Mouse (Mus musculus) WW6 (cell line): ENCODE data around the gene Trappc3.

Experiments used
- DNase-seq: peaks from one replicate; pipeline ENCODE4 v3.0.0-alpha.2; 2013; ENCODE audit warnings: low read depth, low spot score

The Trappc3 gene

DNA sequence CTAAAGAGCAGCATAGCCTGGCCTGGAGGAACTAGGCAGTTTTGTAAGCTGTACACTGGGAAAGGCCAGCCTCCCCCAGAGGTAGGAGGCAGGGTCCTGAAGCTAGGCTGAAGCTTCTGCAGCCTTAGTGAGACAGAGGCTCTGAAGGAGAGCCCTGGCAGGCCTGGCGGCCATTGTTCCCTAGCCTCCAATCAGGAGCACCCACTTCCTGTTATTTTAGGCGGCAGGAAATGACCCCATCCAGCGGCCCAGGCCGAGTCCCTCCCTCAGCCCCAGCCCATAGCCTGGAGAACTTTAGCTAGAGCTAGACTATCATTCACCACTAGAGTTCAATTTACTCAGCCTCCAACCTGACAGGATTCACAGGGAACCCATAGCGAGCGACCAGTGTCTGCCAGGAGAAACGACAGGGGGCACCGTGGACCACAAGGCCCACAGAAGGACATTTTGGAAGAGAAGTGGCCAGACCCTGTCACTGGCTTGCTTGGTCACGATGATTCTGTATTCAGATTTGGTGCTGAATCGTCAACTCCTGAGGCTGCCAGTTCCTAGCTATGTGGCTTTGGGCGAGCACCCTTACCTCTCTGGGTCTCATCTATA lies 10.4 kb upstream of the Trappc3 start:
- no peak for DNase-seq

- DNase-seq: no peak
Observed at GRCm38 (mm10) chr4:126252411-126253237, 9.5 kb upstream of the Trappc3 start.

- no peak for DNase-seq
Observed at GRCm38 (mm10) chr4:126253637-126254272, 8.4 kb upstream of the Trappc3 start.

DNA sequence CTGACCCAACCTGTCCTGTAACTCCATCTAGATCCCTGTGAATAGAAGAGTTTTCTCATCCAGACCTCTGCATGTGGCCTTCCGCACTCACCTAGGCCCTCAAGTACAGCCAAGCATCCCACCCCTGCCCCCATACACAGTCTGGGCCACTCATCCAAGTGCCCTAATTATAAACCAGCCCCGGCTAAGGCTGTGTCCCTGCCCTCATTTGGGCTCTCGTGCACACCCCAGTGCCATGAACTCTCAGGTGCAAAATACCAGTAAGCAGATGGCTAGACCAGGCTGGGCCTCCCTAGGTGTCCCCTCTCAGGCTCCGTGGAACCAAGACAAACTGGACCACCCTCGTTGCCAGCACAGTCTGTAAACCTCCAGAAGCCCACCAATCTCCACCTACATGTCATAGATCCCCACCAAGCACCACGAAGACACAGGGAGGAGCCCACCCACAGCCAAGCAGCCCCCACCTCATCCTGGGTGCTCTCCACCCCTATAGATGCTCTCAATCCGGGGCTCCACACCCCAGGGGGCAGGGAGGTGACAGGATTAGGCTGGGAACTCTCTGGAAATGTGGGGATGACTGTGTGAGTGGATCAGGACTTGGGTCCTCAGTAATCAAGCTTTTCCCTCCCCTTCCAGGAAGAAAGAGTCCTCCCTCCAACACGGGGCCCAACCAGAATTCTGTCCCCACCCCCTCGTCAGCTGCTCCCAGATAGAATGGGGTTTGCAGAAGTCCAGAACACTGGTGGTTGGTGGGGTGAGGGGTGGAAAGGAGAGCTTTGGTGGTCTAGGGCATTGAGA lies 7.6 kb upstream of the Trappc3 start:
- no peak for DNase-seq

GRCm38 (mm10) chr4:126255113-126256001 lies 6.8 kb upstream of the Trappc3 start:
- DNase-seq: no peak

DNA sequence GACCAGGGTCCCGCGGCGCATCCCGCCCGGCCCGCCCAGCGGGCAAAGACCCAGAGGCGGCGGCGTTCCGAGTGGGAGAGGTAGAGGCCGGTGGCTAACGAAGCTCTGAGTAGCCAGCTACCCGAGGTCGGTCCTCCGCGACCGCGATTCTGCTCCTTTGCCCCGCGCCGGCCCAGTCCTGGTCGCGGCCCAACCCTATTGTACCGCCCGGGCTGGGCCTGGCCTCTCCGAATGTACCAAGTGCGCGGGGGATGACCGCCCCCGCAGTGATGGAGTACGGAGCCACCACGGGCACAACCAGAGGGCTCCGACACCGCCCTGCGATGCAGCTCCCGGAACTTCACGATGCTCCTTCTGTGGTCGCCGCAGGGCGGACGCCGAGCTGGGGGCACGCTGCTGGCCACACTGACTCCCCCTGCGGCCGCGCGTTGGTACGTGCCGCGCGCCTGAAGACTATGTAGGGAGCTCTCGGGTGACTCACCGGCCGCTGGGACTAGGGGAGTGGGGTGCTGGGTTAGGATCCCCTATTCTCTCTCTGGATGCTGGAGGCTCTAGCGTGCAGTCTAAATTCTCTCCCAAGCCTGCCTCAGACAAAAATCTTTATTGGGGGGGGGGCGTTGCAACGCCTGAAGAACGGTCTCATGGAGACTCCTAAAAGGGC lies 5.9 kb upstream of the Trappc3 start, which contains the start of gene Map7d1:
TSS of gene Map7d1 (minus strand) at position 213 of the 661 bp plus-strand sequence.
- no peak for DNase-seq

DNA sequence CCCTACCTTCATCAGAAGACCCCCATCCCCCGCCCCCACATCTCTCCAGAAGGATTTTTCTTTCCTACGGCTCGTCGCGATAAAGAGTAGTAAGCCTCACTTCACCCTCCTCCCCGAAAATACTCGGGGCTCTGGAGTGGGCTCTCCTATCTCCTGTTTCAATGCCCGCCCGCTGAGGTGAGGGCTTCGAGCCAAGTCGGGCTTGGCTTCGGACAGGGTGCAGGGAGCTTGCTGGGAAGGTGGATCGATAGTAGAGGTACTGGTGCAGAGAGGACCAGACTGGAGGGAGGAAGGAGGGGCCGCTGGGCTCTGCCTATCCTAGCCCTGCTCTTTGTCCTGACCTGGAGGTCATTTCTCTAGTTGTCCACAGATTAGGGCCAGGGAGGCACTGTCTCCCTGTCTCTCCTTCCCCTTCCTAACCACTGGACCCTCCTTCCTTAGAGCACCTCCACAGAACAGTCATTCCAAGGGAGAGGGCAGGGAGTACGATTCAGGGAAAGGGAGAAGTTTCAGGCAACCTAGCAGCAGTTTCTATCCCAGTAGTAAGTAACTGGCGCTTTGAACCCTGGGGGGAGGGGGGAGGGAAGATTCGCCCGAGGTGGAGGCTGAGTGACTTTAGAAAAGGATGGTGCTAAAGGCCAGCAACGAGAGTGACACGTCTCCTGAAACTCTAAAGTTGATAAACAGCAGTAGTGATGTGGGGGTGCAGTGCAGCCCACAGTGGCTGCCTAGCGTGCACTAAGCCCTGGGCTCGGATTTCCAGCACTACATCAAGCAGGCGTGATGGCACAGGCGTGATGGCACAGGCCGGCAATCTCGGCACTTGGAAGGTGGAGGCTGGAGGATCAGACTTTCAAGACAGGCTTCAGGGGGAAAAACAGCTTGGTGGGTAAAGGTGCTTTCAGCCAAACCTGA lies 4.9 kb upstream of the Trappc3 start:
- no peak for DNase-seq

DNA sequence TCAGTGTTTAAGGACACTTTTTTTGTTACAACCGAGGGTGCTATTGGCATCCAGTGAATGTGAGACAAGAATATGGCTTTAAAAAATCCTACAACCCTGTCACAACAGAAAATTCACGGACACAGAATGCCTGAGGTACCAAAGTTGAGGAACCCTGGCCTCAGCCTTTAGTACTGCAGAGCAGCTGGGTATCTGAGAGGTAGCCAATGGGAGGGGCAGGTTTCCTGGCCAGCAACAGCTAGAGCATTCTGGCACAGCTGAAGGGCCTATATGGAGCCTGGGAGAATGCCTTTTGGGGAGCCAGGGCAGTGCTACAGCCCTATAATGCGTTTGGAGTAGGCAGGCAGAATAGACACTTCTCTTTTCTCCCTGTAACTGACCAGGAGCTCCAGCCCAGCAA lies 3.1 kb upstream of the Trappc3 start:
- no peak for DNase-seq

- no peak for DNase-seq
Observed at GRCm38 (mm10) chr4:126259523-126260160, 2.5 kb upstream of the Trappc3 start.

GRCm38 (mm10) chr4:126260520-126261201 lies 1.5 kb upstream of the Trappc3 start:
- DNase-seq: no peak

DNA sequence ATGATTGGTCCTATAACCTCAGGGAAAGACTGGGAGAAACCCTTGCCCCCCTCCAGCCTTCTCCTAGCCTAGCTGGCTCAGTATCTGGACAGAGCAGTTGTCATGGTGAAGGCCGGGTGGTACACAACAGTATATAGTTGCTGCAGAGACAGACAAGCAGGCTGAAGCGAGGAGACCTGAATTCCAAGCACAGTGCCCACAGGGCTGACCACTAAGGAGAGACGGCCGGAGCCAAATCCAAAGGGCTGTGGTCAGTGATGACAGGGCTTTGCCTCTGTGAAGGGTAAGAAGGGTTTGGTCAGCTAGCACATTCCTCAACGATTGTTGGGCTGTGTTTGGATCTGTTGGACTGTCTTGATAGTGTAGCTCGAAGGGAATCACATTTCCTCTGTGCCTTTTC lies 859 bp upstream of the Trappc3 start:
- DNase-seq: no peak

DNA sequence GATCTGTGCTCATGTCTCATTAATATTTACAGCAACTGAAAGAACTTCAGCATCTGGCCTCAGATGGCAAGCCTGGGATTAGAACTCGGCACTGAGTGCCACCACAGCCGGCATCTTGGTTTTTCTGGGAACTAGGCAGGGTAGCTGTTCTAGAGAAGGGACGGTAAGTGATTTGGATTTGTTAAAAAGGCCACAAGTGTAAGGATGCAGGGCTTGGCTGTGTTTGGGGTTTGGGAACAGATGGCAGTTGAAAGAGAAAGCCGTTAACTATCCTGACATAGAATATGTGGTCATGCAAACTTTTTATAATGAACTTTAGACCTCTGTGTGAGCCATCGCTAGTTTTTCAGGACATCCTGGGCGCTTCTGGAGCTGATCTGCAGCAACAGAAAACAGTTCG lies 450 bp upstream of the Trappc3 start:
- no peak for DNase-seq

DNA sequence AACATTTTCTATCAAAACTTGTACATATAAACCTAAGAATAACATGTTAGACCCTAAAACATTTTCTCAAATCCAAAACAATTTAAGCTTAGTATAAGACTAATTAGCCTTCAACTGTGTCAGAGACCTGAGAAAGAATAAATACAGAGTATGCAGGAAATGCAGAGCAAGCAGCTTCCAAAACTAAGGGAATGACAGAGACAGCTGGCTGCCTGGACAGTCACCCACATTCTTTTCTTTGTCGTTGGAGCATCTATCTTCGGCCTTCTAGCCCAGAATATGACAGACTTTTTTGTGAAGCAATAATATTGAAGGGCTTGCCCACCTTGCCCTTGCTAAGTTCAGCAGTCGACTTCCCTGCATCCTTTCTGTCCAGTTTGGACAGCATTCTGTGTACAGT lies 7.2 kb downstream of the Trappc3 start:
- no peak for DNase-seq

GRCm38 (mm10) chr4:126273753-126274152 lies 11.6 kb downstream of the Trappc3 start:
- no peak for DNase-seq

GRCm38 (mm10) chr4:126275081-126275480 lies 13.0 kb downstream of the Trappc3 start:
- DNase-seq: no peak

DNA sequence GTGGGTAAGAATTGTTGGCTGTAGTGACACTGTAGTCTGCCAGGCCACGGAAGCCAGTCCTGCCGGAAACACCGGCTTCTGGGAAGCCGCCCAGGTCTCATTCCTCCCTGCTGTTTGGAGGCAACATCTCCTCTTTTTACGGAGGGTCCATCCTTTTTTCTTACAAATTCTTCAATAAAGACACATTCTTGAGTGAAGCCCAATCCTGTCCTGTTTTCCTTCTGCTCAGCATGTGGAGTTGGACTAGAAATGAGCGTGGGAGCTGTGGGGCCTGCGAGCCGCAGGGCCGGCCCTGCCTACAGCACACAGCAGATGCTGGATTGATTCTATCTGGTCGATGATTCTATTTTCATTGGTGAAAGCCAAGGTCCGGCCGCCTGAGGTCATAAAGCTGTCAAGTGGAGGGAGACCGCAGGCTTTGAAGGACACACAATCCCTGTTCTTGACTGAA lies 13.6 kb downstream of the Trappc3 start:
- DNase-seq: no peak

DNA sequence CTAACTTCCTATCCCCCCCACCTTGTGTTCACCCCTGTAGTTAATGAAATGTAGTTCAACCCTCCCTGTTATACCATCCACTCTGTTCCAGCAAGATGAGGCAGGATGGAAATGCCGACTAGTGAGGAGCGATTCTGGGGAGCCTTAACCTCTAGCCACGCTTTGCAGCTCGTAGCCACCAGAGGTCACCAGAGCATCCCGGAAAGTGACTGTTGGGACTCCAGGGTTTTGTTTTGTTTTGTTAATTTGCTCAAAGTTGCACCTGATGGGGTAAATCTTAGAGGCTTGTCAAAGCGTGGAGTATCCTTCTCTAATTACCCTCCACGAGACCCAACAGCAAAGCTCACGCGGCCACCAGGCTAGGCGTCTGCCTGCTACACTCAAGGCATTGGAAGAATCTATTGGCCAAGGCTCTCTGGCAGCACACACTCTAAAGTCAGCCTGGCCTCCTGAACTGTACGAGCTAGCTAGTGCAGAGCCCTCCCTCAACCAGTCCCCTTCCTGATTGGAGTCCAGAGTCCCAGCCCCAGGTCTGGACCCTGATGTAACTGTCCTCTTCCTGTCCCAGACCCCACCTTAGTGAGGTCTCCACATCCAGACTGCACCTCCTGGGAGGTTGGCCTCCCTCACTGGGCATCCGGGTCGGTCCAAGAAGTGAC lies 15.9 kb downstream of the Trappc3 start:
- DNase-seq: no peak

- no peak for DNase-seq
Observed at GRCm38 (mm10) chr4:126278565-126278915, 16.4 kb downstream of the Trappc3 start.
